Mouse (Mus musculus) testis, adult 2 months (tissue): ENCODE results near the gene Ppp1r1c.

Experiments used
- CTCF ChIP-seq: fragments of 200-500 bp; IDR thresholded peaks from 2 replicates; pipeline ENCODE4 v1.5.1; 2012; ENCODE audit warnings: low read depth, mild to moderate bottlenecking, inconsistent platforms, low read length, moderate library complexity; ENCODE audit not compliant: control insufficient read depth, insufficient read depth, insufficient replicate concordance
- POLR2A ChIP-seq: fragments of 200-500 bp; IDR thresholded peaks from 2 replicates; pipeline ENCODE4 v1.6.1; 2012; ENCODE audit warnings: low read depth, mild to moderate bottlenecking, inconsistent platforms, low read length, moderate library complexity; ENCODE audit not compliant: control insufficient read depth

GRCm38 (mm10) chr2:79681672-79682071 lies 25.9 kb upstream of the Ppp1r1c start:
- no peak for TF ChIP-seq CTCF
- no peak for TF ChIP-seq POLR2A
